Mouse (Mus musculus) olfactory bulb, adult 2 months (tissue): Measurements from ENCODE around the gene U2af1l4. TPM values are rescaled to one million over a fixed set of nuclear protein-coding genes. Genes with fewer than 3 reads are reported as not detected.

ENCODE experiments used
- H3K27ac ChIP-seq: fragments of 200-500 bp; 2 replicates; pipeline ENCODE4 v1.5.1; 2012; ENCODE audit warnings: low read depth, low read length; ENCODE audit not compliant: insufficient read depth
- H3K4me1 ChIP-seq: fragments of 200-500 bp; 2 replicates; pipeline ENCODE4 v1.6.1; 2012; ENCODE audit warnings: low read length; ENCODE audit not compliant: control insufficient read depth, insufficient read depth
- H3K4me3 ChIP-seq: fragments of 200-500 bp; 2 replicates; pipeline ENCODE4 v1.5.1; 2012; ENCODE audit warnings: mild to moderate bottlenecking, low read depth, low read length, moderate library complexity; ENCODE audit not compliant: insufficient read depth
- CTCF ChIP-seq: fragments of 200-500 bp; IDR thresholded peaks from 2 replicates; pipeline ENCODE4 v1.5.1; 2012; ENCODE audit warnings: low read depth, mild to moderate bottlenecking, low read length, moderate library complexity; ENCODE audit not compliant: insufficient read depth
- POLR2A ChIP-seq: fragments of 200-500 bp; IDR thresholded peaks from 2 replicates; pipeline ENCODE4 v1.6.1; 2012; ENCODE audit warnings: mild to moderate bottlenecking, low read depth, low read length, moderate library complexity; ENCODE audit not compliant: insufficient read depth
- WGBS: fragments of 180-500 bp; shearing (Covaris S2); methylation state at CpG from one replicate; pipeline ENCODE4 v1.1.7; 2018; 5-methylcytosine and 5-hydroxymethylcytosine counted together
- polyA plus RNA-seq: library from polyadenylated mRNA; stranded (reverse); fragments of >200 nt; gene quantifications from 2 replicates; pipeline ENCODE4 v1.2.4, GENCODE M21; 2012; ENCODE audit warnings: low replicate concordance; ENCODE audit not compliant: missing spikeins, insufficient read depth, insufficient read length

The U2af1l4 gene
- polyA plus RNA-seq, 1 experiment, result not detected

DNA sequence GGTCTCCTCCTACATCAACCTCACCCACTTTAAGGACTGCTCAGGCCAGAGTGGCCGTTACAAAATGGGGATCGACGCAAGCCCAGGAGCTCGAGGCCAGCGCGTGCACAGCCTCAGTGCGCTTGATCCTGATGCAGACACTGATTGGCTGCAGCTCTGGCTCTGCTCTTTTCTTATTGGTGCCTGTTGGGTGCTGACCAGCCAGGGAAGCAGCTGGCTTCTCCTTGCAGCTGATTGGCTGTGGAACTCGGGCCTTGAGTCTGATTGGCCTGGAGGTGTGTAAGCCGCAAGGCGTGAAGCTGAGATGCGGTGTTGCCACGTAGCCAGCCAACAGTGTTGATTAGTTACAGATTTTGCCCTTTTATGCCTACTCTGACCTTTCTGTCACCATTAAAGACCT lies 35.7 kb downstream of the U2af1l4 start, which contains the start of gene Zbtb32:
Gene Zbtb32 (minus strand): TSS at position 124 of the 400 bp plus-strand sequence.
- Histone ChIP-seq H3K4me1 (peaks cover 5% of the 10 kb centered on the region), H3K27ac (no peak within 1 kb of the TSS), H3K4me3 (no peak within 1 kb of the TSS)
- 95% methylated on average over 12 of the region's 12 CpGs for WGBS
- no peak for TF ChIP-seq CTCF

DNA sequence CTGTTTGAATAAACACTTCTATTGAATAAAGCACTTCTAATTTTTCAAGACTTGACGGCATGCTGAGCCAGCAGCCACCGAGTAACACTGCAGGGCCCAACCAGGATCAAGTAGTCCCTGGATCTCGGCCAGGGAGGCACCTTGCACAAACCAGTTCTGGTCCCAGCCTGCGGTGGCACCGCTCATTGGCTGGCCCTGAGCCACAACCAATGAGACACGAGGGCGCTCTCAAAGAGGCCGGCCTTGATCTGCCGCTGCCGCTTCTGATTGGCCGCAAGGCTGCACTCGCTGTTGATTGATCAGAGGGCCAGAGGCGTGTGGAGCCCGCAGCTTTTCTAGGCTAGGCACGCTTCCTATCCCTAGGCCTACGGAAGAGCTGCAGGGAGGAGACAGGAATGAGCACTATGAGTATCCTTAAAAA lies 36.8 kb downstream of the U2af1l4 start:
- H3K4me1 ChIP-seq, result peaks cover 5% of the 10 kb centered on the region
- no peak overlapping the region for H3K27ac ChIP-seq
- no peak for TF ChIP-seq CTCF
- no peak for TF ChIP-seq POLR2A
- H3K4me3 ChIP-seq, result no peak overlapping the region
- WGBS, result 3% methylated on average over 16 of the region's 16 CpGs

DNA sequence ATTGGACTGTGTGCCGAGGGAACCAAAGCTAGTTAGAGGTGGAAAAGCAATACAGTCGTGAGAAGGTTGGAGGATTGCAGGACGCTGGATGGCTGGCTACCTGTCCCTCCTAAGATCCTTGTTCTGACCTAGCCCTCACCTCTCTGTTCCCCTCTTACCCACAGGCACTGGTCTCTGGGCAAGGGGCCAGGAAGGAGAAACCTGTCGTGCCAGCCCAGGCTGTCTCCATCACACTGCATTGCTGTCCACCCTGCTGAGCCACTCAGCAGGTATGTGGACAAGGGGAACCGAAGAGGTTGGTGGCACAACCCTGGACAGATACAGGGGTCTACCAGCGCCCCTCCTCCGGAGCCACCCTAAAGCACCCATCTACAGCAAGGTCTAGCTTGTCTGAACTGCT lies 37.5 kb downstream of the U2af1l4 start:
- Histone ChIP-seq H3K27ac (no peak overlapping the region), H3K4me1 (peaks cover 5% of the 10 kb centered on the region), H3K4me3 (no peak overlapping the region)
- TF ChIP-seq POLR2A, result no peak
- no peak for TF ChIP-seq CTCF
- WGBS, result 67% methylated on average over 7 of the region's 7 CpGs

DNA sequence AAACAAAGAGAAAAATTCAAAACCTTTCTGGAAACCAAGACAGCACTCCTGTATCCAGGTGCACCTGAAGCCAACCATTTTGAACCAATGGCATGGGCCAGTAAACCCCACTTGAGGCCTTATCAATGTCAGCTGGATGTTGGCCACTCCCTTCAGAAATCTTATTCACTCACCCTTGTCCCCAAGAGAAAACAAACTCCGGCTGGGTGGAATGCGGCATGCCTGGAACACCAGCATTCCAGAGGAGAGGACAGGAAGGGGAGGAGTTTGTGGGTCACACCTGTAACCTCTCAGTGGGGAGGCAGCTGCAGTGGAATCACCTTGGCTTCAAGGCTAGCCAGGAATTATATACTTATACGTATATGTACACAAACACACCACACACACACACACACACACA lies 39.5 kb downstream of the U2af1l4 start:
- Histone ChIP-seq H3K27ac (no peak overlapping the region), H3K4me1 (peaks cover 5% of the 10 kb centered on the region), H3K4me3 (no peak overlapping the region)
- WGBS, result 49% methylated on average over 3 of the region's 3 CpGs
- no peak for TF ChIP-seq POLR2A
- no peak for TF ChIP-seq CTCF

DNA sequence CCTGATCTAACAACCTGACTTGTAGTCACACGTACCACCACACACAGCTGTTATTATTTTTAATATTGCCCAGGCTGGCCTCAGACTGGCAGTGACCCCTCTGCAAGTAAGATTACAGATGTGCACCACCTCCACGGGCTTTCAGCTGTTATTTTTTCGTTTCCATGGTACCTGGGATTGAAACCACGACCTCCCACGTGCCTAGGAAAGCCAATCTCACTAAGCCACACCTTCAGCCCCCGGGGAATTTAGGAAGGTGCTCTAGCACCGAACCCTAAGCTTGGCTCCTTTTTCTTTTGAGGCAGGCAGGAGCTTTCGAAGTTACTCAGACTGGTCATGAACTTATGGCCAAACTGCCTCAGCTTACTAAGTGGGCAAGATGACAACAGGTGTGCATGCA lies 41.3 kb downstream of the U2af1l4 start:
- H3K27ac ChIP-seq, result no peak overlapping the region
- 58% methylated on average over 8 of the region's 8 CpGs for WGBS
- TF ChIP-seq POLR2A, result no peak
- H3K4me1 ChIP-seq, result peaks cover 5% of the 10 kb centered on the region
- no peak overlapping the region for H3K4me3 ChIP-seq

DNA sequence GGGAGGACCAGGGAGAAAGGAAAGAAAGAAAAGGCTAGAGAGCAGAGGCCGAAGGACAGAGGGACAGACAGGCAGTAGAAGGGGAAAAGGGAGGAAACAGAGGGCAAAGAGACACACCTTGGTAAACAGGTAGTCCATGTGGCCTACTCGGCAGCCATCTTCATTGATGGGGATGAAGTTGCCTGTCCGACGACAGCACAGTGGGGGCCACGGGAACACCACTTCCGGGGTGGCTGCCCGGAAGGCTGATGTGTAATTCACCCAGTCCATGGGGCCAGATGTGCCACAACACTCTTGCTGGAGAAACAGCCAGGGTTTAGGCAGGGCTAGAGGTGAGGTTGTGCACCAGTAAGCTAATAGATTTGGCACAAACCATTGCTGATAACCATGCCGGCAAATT lies 41.8 kb downstream of the U2af1l4 start:
- TF ChIP-seq POLR2A (no peak), CTCF (no peak)
- Histone ChIP-seq H3K4me1 (peaks cover 2% of the 10 kb centered on the region), H3K4me3 (no peak overlapping the region), H3K27ac (no peak overlapping the region)
- WGBS, result 88% methylated on average over 8 of the region's 8 CpGs

DNA sequence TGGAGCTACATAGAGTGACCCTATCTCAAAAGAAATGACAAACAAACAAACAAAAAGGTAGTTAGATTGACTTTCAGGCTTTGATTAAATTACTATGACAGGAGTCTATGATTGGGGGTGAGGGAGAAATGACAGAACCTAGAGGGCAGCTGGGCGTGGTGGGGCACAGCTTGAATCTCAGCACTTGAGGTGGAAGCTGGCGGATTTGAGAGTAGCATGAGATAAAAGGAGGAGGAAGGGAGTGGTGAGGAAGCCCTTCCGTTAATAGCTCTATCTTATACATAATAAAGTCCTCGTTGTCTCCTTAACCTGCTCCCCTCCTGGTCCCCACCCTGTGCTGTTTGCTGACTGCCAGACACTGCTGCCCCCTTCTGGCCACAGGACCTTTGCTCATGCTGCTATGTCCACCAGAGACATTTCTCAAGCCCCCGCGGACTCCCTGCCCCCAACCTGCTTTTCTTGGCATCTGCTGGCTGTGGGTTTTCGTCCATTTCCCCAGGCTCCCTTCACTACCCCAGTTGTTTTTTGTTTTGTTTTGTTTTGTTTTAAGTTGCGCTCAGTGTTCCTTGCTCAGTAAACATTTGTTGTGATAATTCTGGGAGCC lies 44.7 kb downstream of the U2af1l4 start:
- 29% methylated on average over 8 of the region's 8 CpGs for WGBS
- TF ChIP-seq CTCF (0 out of 2 replicates have a peak, but pooled peaks have one; percentile 14), POLR2A (no peak)
- no peaks in the 10 kb centered on the region for H3K4me1 ChIP-seq
- H3K27ac ChIP-seq, result no peak overlapping the region
- no peak overlapping the region for H3K4me3 ChIP-seq

DNA sequence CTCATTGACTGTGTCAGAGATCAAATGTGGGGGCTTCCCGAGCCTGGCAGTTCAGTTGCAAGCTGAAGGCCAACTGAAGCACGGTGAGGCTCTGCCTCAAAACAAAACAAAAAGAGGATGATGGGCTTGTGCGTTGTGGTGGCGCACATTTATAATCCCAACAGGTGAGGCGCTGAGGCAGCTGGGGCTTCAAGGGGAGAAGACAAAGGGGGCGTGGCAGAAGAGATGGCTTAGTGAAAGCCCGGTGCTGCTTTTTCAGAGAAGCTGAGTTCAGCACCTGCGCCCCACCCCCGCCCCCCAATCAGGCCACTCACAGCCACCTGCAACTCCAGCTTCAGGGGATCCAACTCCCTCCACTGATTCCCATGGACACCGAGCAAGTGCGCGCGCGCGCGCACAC lies 45.4 kb downstream of the U2af1l4 start:
- WGBS, result 53% methylated on average over 16 of the region's 16 CpGs
- Histone ChIP-seq H3K4me1 (no peaks in the 10 kb centered on the region), H3K4me3 (no peak overlapping the region), H3K27ac (no peak overlapping the region)
- no peak for TF ChIP-seq CTCF
- no peak for TF ChIP-seq POLR2A

DNA sequence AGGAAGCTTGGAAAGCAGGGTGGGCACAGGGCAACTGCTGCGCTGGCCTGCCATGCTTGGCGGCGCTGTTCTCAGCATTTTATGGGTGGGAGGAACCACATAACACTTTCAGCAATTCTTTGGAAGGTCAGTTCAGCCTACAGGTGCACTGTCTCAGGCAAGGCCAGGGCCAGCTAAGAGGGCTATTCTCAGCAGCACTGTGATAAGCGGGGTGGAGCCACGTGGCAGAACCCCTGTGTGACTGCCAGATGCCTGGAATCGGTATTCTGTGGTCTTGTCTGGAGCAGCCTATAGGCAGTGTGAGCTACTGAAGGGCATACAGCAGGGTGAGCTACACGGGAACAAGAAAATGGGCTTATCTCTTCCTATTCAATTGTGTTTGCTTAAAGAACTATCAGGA lies 46.9 kb downstream of the U2af1l4 start:
- Histone ChIP-seq H3K27ac (no peak overlapping the region), H3K4me1 (no peaks in the 10 kb centered on the region), H3K4me3 (no peak overlapping the region)
- TF ChIP-seq POLR2A, result no peak
- no peak for TF ChIP-seq CTCF
- WGBS, result 70% methylated on average over 7 of the region's 7 CpGs
